Mouse (Mus musculus): ENCODE measurements around the gene 3110082I17Rik. TPM values are rescaled to one million over a fixed set of nuclear protein-coding genes. Genes with fewer than 3 reads are reported as not detected.

Gene 3110082I17Rik
- polyA plus RNA-seq, 1 experiment from 2014 or later: 30.8 TPM

DNA sequence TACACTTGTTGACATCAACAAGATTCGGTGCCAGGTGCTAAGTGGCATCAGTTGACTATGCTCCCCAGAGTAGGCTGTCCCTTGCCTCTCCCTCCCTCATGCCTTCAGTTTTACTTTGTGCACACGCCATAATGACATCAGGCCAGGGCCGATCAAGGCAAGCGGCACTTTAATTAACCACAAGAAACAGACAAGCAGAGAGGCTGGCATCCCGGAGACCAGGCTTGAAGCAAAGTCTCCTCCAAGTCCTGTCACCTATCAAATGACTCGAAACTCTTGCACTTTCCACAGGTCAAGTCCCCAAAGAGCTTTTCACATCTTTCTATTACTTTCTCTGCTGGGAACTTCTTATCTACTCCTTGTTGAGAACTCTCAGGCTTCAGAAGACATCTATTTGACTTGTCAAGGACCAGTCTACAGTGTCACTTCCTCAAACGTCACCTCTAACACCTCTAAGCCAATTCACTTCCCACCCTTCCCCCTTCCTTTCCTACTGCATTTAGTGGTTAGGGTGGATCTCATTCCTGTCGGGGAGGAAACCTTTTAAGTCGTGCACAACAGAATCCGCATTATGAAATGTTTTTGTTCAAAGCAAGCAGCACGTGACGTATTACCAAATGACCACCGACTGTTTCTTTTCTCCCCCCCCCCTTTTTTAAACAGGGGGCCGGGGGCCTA, 23.0 kb upstream of the 3110082I17Rik start:
- Histone ChIP-seq H3K36me3 (peaks cover 40% of the 10 kb centered on the region), H3K4me3 (peak overlapping the region; percentile 81), H3K27ac (no peak overlapping the region), H3K27me3 (no peaks in the 10 kb centered on the region), H3K9me3 (no peaks in the 10 kb centered on the region), H3K9ac (peak overlapping the region; percentile 80), H3K4me1 (peaks cover 16% of the 10 kb centered on the region), H3K4me2 (peak overlapping the region; percentile 73)
- 53% methylated on average over 14 of the region's 14 CpGs for WGBS
- no peak for ATAC-seq (ENCODE audit: insufficient number of reproducible peaks, low FRiP score, low TSS enrichment, low read depth)

DNA sequence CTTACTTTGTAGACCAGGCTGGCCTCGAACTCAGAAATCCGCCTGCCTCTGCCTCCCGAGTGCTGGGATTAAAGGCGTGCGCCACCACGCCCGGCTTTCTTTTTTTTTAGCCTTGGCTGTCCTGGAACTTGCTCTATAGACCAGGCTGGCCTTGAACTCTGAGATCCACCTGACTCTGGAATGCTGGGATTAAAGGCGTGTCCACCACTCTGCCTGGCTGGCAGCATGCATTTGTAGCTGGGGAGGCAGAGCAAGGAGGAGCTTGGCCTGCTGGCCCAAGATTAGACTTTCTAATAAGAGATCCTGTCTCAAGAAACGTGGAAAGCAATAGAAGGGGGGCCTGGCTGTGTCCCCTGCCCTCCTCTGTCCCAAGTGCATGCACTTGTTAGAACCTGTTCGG, 20.1 kb upstream of the 3110082I17Rik start:
- no peak overlapping the region for H3K27ac ChIP-seq
- no peaks in the 10 kb centered on the region for H3K27me3 ChIP-seq
- 89% methylated on average over 10 of the region's 10 CpGs for WGBS
- no peaks in the 10 kb centered on the region for H3K9me3 ChIP-seq
- no peak overlapping the region for H3K4me3 ChIP-seq
- no peak for ATAC-seq (ENCODE audit: insufficient number of reproducible peaks, low FRiP score, low TSS enrichment, low read depth)
- H3K4me2 ChIP-seq: no peak overlapping the region
- peaks cover 66% of the 10 kb centered on the region for H3K36me3 ChIP-seq
- peaks cover 16% of the 10 kb centered on the region for H3K4me1 ChIP-seq
- H3K9ac ChIP-seq: no peak overlapping the region

DNA sequence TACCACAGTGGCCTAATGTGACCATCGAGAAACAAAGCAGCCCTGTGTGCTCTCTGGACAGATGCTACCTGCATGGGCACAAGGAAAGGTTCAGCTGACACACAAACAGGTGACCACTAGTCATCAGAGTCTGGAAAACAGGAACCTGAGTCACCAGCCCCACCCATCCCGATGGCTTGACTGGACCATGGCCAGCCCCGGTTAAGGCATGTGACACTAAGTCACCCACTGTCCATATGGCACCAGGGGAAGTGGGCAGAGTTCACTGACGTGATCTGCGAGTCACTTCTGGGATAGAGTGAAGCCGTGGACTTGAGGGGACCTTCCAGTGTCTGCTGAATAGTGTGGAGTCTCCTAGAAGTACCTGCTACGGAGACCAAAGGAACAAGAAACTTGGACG, 18.8 kb upstream of the 3110082I17Rik start:
- H3K27ac ChIP-seq: no peak overlapping the region
- no peak overlapping the region for H3K9ac ChIP-seq
- peaks cover 79% of the 10 kb centered on the region for H3K36me3 ChIP-seq
- 92% methylated on average over 8 of the region's 8 CpGs for WGBS
- ATAC-seq (ENCODE audit: insufficient number of reproducible peaks, low FRiP score, low TSS enrichment, low read depth): no peak
- H3K27me3 ChIP-seq: no peaks in the 10 kb centered on the region
- peaks cover 13% of the 10 kb centered on the region for H3K4me1 ChIP-seq
- H3K4me3 ChIP-seq: no peak overlapping the region
- no peak overlapping the region for H3K4me2 ChIP-seq
- H3K9me3 ChIP-seq: no peaks in the 10 kb centered on the region

DNA sequence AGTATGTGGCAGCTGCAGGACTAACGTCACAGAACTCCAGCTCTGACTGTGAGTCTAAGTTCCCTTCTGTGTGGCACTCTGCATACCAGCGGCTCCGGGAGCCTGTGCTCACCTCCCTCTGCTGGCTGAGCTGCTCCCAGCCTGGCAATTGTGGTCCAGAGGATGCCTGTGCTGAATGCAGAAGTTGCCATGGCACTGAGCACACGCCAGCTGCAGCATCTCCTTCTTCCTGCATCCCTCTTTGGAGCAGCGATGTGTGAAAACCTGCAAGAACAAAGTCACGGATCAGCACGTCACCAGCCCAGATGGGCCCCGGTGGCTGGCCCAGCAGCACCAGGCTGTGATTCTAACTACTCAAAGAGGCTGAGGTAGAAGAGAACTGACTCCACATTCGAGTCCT, 14.4 kb upstream of the 3110082I17Rik start:
- H3K36me3 ChIP-seq: peaks cover 86% of the 10 kb centered on the region
- no peak overlapping the region for H3K9ac ChIP-seq
- H3K27ac ChIP-seq: no peak overlapping the region
- H3K4me2 ChIP-seq: no peak overlapping the region
- WGBS: 85% methylated on average over 9 of the region's 9 CpGs
- no peaks in the 10 kb centered on the region for H3K4me1 ChIP-seq
- H3K9me3 ChIP-seq: no peaks in the 10 kb centered on the region
- H3K27me3 ChIP-seq: no peaks in the 10 kb centered on the region
- ATAC-seq (ENCODE audit: insufficient number of reproducible peaks, low FRiP score, low TSS enrichment, low read depth): no peak
- no peak overlapping the region for H3K4me3 ChIP-seq

DNA sequence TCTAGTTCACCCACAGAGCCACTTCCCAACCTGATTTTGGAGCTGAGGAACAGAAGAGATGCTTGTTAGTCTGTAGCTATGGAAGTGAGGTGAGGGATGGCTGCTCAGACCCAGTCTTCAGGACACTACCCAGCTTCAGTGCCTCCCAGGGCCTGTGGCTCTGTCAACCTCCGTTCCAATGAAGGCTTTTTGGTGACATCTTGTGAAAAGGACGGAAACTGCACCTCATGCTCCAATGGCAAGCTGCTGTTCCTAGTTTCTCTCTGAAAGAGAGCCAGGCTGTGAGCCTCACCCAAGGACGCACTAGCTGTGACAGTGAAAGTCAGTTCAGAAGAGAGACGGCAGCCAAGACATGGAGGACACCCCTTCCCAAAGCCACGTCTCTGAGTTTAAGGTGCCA, 7.7 kb upstream of the 3110082I17Rik start:
- Histone ChIP-seq H3K4me2 (no peak overlapping the region), H3K36me3 (peaks cover 22% of the 10 kb centered on the region), H3K4me1 (no peaks in the 10 kb centered on the region), H3K4me3 (no peak overlapping the region), H3K27ac (no peak overlapping the region), H3K9ac (no peak overlapping the region), H3K27me3 (0 out of 2 replicates have a peak, but pooled peaks cover 2% of the 10 kb centered on the region), H3K9me3 (no peaks in the 10 kb centered on the region)
- WGBS: 48% methylated on average over 5 of the region's 5 CpGs
- ATAC-seq (ENCODE audit: insufficient number of reproducible peaks, low FRiP score, low TSS enrichment, low read depth): no peak

DNA sequence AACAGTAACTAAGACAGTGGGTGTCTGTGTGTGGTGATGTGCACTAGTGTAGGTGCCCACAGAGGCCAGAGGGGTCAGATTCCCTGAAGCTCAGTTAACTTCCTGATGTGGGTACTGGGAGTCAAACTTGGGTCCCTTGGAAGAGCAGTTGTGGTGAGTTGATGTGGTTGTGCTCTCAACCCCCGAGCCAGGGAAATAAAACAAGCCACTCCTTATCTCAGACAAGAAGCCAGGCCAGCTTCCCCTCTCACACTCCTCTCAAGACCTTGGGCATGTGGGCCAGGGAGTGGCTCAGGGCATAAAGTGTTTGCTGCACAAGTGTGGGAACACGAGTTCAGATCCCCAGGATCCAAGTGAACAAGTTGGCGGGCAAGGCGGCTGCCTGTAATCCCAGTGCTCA, 6.5 kb upstream of the 3110082I17Rik start:
- 67% methylated on average over 4 of the region's 4 CpGs for WGBS
- no peak overlapping the region for H3K27ac ChIP-seq
- no peak overlapping the region for H3K9ac ChIP-seq
- ATAC-seq (ENCODE audit: insufficient number of reproducible peaks, low FRiP score, low TSS enrichment, low read depth): no peak
- peaks cover 10% of the 10 kb centered on the region for H3K36me3 ChIP-seq
- H3K4me3 ChIP-seq: no peak overlapping the region
- H3K9me3 ChIP-seq: no peaks in the 10 kb centered on the region
- H3K4me1 ChIP-seq: no peaks in the 10 kb centered on the region
- no peak overlapping the region for H3K4me2 ChIP-seq
- 0 out of 2 replicates have a peak, but pooled peaks cover 2% of the 10 kb centered on the region for H3K27me3 ChIP-seq

DNA sequence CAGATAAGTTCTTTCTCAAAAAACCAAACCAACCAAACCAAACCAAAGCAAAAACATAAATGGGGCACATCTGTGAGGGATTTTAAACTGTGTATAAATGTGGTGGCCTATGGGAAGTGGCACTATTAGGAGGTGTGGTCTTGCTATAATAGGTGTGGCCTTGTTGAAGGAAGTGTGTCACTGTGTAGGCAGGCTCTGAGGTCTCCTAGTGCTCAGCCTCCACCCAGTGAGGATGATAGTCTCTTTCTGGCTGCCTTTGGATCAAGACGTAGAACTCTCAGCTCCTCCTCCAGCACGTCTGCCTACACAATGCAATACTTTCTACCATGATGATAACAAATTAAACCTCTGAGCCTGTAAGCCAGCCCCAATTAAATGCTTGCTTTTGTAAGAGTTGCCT, 6.0 kb upstream of the 3110082I17Rik start:
- Histone ChIP-seq H3K27me3 (0 out of 2 replicates have a peak, but pooled peaks cover 2% of the 10 kb centered on the region), H3K4me3 (no peak overlapping the region), H3K9me3 (no peaks in the 10 kb centered on the region), H3K4me1 (no peaks in the 10 kb centered on the region), H3K27ac (no peak overlapping the region), H3K9ac (no peak overlapping the region), H3K36me3 (peaks cover 6% of the 10 kb centered on the region), H3K4me2 (no peak overlapping the region)
- 82% methylated on average over 2 of the region's 2 CpGs for WGBS
- ATAC-seq (ENCODE audit: insufficient number of reproducible peaks, low FRiP score, low TSS enrichment, low read depth): no peak

DNA sequence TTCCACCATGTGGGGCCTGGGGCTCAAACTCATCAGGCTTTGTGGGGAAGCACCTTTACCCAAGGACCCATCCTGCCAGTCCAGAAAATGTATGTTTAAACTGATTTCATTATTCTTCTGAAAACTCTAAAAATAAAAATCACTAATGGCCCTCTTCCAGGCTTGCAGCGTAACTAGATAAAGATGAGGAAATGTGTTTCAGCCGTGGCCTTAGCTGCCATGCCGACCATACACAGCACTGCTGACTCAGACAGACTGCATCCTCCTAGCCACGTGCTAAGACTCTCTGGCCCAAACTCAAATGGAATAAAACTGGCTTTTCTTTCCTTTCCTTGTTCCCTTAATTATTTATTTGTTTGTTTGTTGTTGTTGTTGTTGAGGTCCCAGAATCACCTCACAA, 4.5 kb upstream of the 3110082I17Rik start:
- ATAC-seq (ENCODE audit: insufficient number of reproducible peaks, low FRiP score, low TSS enrichment, low read depth): no peak
- no peaks in the 10 kb centered on the region for H3K9me3 ChIP-seq
- no peak overlapping the region for H3K27ac ChIP-seq

DNA sequence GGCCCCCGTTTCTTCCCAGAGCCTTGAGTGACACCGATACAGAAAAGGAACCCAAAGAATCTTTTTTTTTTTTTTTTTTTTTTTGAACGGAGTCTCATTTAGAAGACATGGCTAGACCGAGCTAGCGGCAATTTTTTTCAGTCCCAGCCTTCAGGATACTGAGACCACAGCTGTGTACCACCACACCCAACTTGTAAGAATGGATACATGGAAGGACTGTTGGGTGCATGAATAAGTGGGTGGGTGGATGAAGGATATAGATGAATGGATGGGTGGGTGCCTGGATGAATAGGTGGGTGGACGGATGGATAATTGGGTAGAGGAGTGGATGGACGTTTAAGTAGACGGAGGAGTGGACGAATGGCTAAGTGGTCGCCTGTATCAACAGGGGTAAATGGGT, 389 bp downstream of the 3110082I17Rik start:
- H3K9ac ChIP-seq: peak overlapping the region; percentile 54
- H3K4me1 ChIP-seq: peaks cover 15% of the 10 kb centered on the region
- peak overlapping the region; percentile 71 for H3K4me3 ChIP-seq
- peak overlapping the region; percentile 73 for H3K4me2 ChIP-seq
- 9% methylated on average over 10 of the region's 10 CpGs for WGBS
- H3K27me3 ChIP-seq: 0 out of 2 replicates have a peak, but pooled peaks cover 2% of the 10 kb centered on the region
- no peak for ATAC-seq (ENCODE audit: insufficient number of reproducible peaks, low FRiP score, low TSS enrichment, low read depth)
- no peak overlapping the region for H3K27ac ChIP-seq
- H3K9me3 ChIP-seq: no peaks in the 10 kb centered on the region
- peaks cover 5% of the 10 kb centered on the region; the same call in 1 of the 2 replicates for H3K36me3 ChIP-seq

More for the DNA sequence above, 4.5 kb upstream of the 3110082I17Rik start:
- Histone ChIP-seq H3K36me3 (no peaks in the 10 kb centered on the region), H3K4me2 (no peak overlapping the region), H3K27me3 (0 out of 2 replicates have a peak, but pooled peaks cover 2% of the 10 kb centered on the region), H3K9ac (no peak overlapping the region), H3K4me1 (peaks cover 7% of the 10 kb centered on the region), H3K4me3 (no peak overlapping the region)
- 67% methylated on average over 4 of the region's 4 CpGs for WGBS

DNA sequence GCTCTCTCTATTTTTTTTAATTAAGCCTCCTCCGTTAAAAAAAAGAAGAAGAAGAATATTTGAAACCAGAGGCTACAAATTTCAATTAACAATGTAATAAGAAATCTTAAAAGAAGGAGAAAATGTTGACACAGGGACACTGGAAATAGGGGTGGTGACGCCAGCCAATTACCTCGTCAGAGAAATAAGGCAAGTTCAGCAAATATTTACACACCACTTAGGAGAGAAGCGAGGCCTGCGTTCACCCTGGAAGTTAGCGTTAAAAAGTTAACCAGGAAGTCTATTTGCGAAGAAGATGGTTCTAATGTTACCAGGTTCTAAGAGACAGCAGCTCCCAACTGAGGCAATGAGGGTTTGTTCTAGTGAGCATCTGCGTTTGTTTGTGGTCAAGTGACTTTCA, 3.1 kb downstream of the 3110082I17Rik start:
- H3K27ac ChIP-seq: no peak overlapping the region
- peaks cover 13% of the 10 kb centered on the region for H3K36me3 ChIP-seq
- 87% methylated on average over 8 of the region's 8 CpGs for WGBS
- H3K4me2 ChIP-seq: no peak overlapping the region
- H3K9me3 ChIP-seq: no peaks in the 10 kb centered on the region
- H3K4me3 ChIP-seq: no peak overlapping the region
- H3K4me1 ChIP-seq: peaks cover 15% of the 10 kb centered on the region
- no peak overlapping the region for H3K9ac ChIP-seq
- H3K27me3 ChIP-seq: no peaks in the 10 kb centered on the region
- ATAC-seq (ENCODE audit: insufficient number of reproducible peaks, low FRiP score, low TSS enrichment, low read depth): no peak

DNA sequence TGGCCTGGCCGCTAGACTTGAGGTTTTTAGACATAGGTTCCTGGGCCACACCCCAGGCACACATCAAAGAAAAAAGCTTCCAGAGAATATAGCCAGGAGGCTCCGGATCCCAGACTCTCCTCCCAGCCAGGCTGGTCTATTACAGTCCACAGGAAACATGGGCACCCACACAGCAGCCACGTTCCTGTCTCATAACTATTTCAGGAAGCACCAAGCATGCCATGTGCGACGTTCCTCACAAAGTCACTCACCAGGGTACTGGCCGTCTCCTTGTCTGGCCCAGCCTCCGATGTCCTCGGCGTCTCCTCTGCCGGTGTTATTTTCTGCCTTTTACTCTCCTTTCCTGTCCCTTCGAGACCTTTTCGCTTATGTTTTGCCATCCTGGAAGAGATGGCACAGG, 5.2 kb downstream of the 3110082I17Rik start:
- H3K4me2 ChIP-seq: no peak overlapping the region
- no peak for ATAC-seq (ENCODE audit: insufficient number of reproducible peaks, low FRiP score, low TSS enrichment, low read depth)
- no peaks in the 10 kb centered on the region for H3K27me3 ChIP-seq
- H3K4me3 ChIP-seq: no peak overlapping the region
- no peak overlapping the region for H3K9ac ChIP-seq
- no peaks in the 10 kb centered on the region for H3K9me3 ChIP-seq
- peaks cover 10% of the 10 kb centered on the region for H3K4me1 ChIP-seq
- H3K36me3 ChIP-seq: peaks cover 13% of the 10 kb centered on the region
- WGBS: 88% methylated on average over 12 of the region's 12 CpGs
- no peak overlapping the region for H3K27ac ChIP-seq

DNA sequence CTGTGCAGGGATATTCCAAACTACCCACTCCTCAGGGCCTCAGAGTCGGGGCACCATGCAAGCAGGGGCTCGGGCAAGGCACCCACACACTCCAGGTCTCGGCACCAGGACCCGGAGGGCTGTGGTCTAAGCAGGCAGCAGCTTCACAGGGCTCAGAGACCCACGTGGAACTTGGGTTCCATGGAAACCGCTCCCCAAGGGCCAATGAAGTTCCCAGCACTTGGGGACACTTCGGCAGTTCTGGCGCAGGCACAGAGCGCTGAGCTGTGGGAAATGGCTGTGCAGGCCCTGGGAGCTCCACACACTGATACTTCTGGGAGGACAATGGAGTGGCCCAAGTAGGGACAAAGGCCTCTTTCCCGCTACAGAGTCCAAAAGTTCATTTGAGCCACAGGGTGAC, 7.3 kb downstream of the 3110082I17Rik start:
- Histone ChIP-seq H3K9me3 (no peaks in the 10 kb centered on the region), H3K9ac (no peak overlapping the region), H3K27ac (no peak overlapping the region), H3K4me1 (no peaks in the 10 kb centered on the region), H3K27me3 (no peaks in the 10 kb centered on the region), H3K36me3 (peaks cover 13% of the 10 kb centered on the region), H3K4me2 (no peak overlapping the region), H3K4me3 (no peak overlapping the region)
- 82% methylated on average over 10 of the region's 10 CpGs for whole genome bisulfite sequencing
- ATAC-seq (ENCODE audit: insufficient number of reproducible peaks, low FRiP score, low TSS enrichment, low read depth): no peak

Measured in limb, embryonic 15.5 days (tissue).